Mouse (Mus musculus): ENCODE results near the gene Prdm12. TPM values are rescaled to one million over a fixed set of nuclear protein-coding genes. Genes with fewer than 3 reads are reported as not detected.

The Prdm12 gene
- not detected in 2 replicates for polyA plus RNA-seq (2015; fragmentation: Nextera tagmentation; extraction: Ambion mirVana)

DNA sequence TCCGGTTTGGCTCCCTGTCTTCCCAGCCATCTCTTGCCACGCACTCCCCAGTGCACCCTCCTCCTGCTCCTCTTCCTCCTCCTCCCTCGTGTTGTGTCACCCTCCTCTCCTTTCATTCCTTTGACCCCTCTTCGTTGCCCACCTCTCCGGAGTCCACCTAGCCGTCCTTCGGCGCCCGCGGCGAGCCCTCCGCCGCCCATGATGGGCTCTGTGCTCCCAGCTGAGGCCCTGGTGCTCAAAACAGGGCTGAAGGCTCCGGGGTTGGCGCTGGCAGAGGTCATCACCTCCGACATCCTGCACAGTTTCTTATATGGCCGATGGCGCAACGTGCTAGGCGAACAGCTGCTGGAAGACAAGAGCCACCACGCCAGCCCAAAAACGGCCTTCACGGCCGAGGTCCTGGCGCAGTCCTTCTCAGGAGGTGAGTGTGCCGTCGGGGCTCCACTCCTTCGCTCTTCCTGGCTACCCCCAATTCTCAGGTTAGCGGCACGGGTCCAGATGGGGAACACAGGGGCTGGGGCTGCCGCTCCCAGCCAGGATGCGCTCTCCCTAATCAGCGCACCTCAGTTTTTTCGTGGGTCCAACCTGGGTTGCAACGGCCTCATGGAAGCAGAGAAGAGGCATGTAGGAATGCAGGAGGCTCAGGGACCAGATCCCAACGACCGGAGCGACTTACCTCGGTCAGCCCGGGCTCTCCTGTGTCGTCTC, at the start of gene Prdm12:
TSS of gene Prdm12 (plus strand) at position 137 of the 708 bp plus-strand sequence.
- Histone ChIP-seq H3K27ac (ENCODE audit: low read length) (no peak within 1 kb of the TSS), H3K9ac (replicated peaks; ENCODE audit: low read depth) (no peak within 1 kb of the TSS), H3K36me3 (ENCODE audit: insufficient read depth, low read length) (no peaks in the 10 kb centered on the region), H3K4me3 (ENCODE audit: low read depth, low read length) (peak within 1 kb of the TSS; percentile 10; the same call in 1 of the 2 replicates), H3K9me3 (ENCODE audit: low read length) (no peaks in the 10 kb centered on the region), H3K4me1 (ENCODE audit: insufficient read depth, low read depth, low read length) (peaks cover 2% of the 10 kb centered on the region; the same call in 1 of the 2 replicates), H3K4me2 (replicated peaks; ENCODE audit: low read depth, low read length) (0 out of 2 replicates have a peak within 1 kb of the TSS, but pooled peaks have one; percentile 8), H3K27me3 (replicated peaks; ENCODE audit: insufficient read depth, low read length) (peaks cover 91% of the 10 kb centered on the region)
- no peak for ATAC-seq
- TF ChIP-seq EP300 (IDR thresholded peaks at IDR 0.05) (no peak), CTCF (IDR thresholded peaks at IDR 0.05) (no peak)
- DNase-seq (ENCODE audit: low spot score), result no peak
- 2% methylated on average over 41 of the region's 41 CpGs for WGBS

DNA sequence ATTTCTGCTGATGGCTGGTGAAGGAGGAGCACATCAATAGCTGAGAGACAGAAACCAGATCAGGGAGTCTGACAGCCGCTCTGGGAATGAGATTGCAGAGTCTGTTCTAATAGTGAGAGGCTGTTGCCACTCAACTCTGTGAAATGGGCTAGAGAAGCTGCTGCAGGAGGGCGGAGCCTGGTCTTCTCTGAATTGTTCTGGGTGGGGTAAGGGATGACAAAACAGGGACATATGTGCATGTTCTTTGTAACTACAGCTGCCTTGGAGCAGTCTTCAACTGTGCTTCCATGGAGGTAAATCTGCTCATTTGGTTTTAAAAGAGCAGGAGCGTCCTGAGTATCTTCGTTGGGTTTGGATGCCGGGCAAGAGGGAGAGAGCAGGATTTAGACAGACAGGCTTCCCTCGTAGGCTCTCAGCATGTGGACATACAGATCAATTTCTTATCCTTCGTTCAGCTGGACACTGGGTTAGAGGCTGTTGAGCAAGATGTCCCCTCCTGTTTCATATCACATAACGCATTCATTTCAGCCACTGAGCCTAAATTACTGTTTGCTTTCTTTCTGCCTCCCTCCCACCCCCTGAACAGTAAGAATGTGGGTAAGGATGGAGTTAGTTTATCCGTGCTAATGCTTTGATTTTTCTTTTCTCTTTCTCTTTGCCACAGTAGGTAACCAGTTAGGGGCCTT, 47.9 kb upstream of the Prdm12 start:
- ATAC-seq, result peak; percentile 56
- peak; percentile 60 for DNase-seq (ENCODE audit: low spot score)
- no peak overlapping the region for H3K27ac ChIP-seq (ENCODE audit: low read length)
- no peak overlapping the region for H3K9ac ChIP-seq (replicated peaks; ENCODE audit: low read depth)
- H3K4me3 ChIP-seq (ENCODE audit: low read depth, low read length), result no peak overlapping the region
- TF ChIP-seq EP300 (IDR thresholded peaks at IDR 0.05) (no peak), CTCF (IDR thresholded peaks at IDR 0.05) (no peak)
- H3K4me2 ChIP-seq (replicated peaks; ENCODE audit: low read depth, low read length), result no peak overlapping the region
- no peaks in the 10 kb centered on the region for H3K4me1 ChIP-seq (ENCODE audit: insufficient read depth, low read depth, low read length)
- H3K36me3 ChIP-seq (ENCODE audit: insufficient read depth, low read length), result peaks cover 16% of the 10 kb centered on the region
- no peaks in the 10 kb centered on the region for H3K27me3 ChIP-seq (replicated peaks; ENCODE audit: insufficient read depth, low read length)
- WGBS, result 72% methylated on average over 9 of the region's 9 CpGs
- no peaks in the 10 kb centered on the region for H3K9me3 ChIP-seq (ENCODE audit: low read length)

DNA sequence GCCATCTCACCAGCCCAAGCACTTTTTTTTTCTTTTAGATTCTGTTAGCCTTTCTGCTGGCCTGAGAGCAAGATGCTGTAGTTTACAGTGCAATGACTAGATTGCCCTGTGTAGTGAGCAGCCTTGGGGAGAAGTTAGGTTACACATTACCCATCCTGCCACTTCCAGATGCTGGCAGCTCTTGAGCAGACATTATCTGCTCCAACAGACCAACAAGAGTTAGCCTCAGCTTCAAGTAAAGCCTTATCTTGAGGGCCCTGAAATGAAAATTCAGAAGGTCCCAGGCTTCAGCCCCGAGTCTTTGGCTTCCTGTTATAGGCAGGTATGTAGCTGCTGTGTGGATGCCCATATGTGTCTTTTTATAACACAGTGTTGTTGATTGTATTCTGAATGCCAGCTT, 32.3 kb upstream of the Prdm12 start:
- TF ChIP-seq CTCF (IDR thresholded peaks at IDR 0.05), result no peak
- TF ChIP-seq EP300 (IDR thresholded peaks at IDR 0.05), result no peak
- Histone ChIP-seq H3K4me3 (ENCODE audit: low read depth, low read length) (no peak overlapping the region), H3K36me3 (ENCODE audit: insufficient read depth, low read length) (peaks cover 47% of the 10 kb centered on the region), H3K27me3 (replicated peaks; ENCODE audit: insufficient read depth, low read length) (no peaks in the 10 kb centered on the region), H3K4me2 (replicated peaks; ENCODE audit: low read depth, low read length) (no peak overlapping the region), H3K9ac (replicated peaks; ENCODE audit: low read depth) (no peak overlapping the region), H3K27ac (ENCODE audit: low read length) (no peak overlapping the region), H3K4me1 (ENCODE audit: insufficient read depth, low read depth, low read length) (no peaks in the 10 kb centered on the region), H3K9me3 (ENCODE audit: low read length) (no peaks in the 10 kb centered on the region)
- DNase-seq (ENCODE audit: low spot score), result no peak
- WGBS, result 86% methylated on average over 1 of the region's 1 CpGs
- no peak for ATAC-seq

DNA sequence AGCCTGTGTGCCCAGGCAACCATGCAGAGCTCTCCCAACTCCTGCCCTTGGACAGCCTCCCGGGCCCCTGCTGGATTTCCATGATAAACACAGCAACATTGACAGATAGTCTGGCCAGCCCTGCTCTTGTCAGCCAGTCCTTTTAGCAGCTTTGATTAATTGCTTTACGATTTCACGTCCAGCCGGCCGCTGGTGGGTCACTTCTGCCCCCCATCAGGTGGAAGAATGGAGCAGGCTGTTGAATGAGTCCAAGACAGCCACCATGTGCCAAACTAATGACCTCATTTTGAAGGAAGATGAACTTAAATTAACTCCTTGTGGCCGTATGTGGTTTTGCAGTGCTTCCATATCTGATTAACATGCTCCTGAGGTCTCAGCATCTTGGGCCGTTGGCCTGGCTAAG, 30.0 kb upstream of the Prdm12 start:
- no peak overlapping the region for H3K27ac ChIP-seq (ENCODE audit: low read length)
- H3K9me3 ChIP-seq (ENCODE audit: low read length), result no peaks in the 10 kb centered on the region
- H3K9ac ChIP-seq (replicated peaks; ENCODE audit: low read depth), result no peak overlapping the region
- TF ChIP-seq EP300 (IDR thresholded peaks at IDR 0.05), result no peak
- TF ChIP-seq CTCF (IDR thresholded peaks at IDR 0.05), result no peak
- no peak overlapping the region for H3K4me2 ChIP-seq (replicated peaks; ENCODE audit: low read depth, low read length)
- H3K4me3 ChIP-seq (ENCODE audit: low read depth, low read length), result no peak overlapping the region
- no peaks in the 10 kb centered on the region for H3K4me1 ChIP-seq (ENCODE audit: insufficient read depth, low read depth, low read length)
- H3K27me3 ChIP-seq (replicated peaks; ENCODE audit: insufficient read depth, low read length), result no peaks in the 10 kb centered on the region
- ATAC-seq, result no peak
- WGBS, result 31% methylated on average over 7 of the region's 7 CpGs
- H3K36me3 ChIP-seq (ENCODE audit: insufficient read depth, low read length), result peaks cover 48% of the 10 kb centered on the region
- DNase-seq (ENCODE audit: low spot score), result no peak

DNA sequence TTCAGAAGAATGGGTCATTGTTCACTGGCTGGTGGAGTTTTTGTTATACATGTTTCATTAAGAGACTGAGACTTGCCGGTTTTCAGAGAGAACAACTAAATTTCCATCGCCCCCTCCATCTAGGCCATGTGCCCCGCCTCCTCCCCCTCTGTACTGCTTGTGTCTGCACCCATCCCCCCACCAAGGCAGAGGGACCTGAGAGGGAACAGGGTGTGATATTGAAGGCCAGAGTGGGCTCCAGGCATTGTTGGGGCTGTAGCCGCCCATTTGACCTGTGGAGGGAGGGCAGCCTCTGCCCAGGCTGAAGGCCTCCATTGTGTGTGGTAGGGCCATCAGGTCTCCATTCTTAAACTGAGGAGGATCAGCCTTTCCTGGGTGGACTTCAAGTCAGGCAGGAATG, 28.9 kb upstream of the Prdm12 start:
- H3K4me2 ChIP-seq (replicated peaks; ENCODE audit: low read depth, low read length), result no peak overlapping the region
- peaks cover 46% of the 10 kb centered on the region for H3K36me3 ChIP-seq (ENCODE audit: insufficient read depth, low read length)
- H3K4me3 ChIP-seq (ENCODE audit: low read depth, low read length), result no peak overlapping the region
- no peaks in the 10 kb centered on the region for H3K9me3 ChIP-seq (ENCODE audit: low read length)
- DNase-seq (ENCODE audit: low spot score) (no peak), ATAC-seq (no peak)
- no peaks in the 10 kb centered on the region for H3K27me3 ChIP-seq (replicated peaks; ENCODE audit: insufficient read depth, low read length)
- 85% methylated on average over 4 of the region's 4 CpGs for WGBS
- TF ChIP-seq CTCF (IDR thresholded peaks at IDR 0.05), result no peak
- no peak for TF ChIP-seq EP300 (IDR thresholded peaks at IDR 0.05)
- H3K9ac ChIP-seq (replicated peaks; ENCODE audit: low read depth), result no peak overlapping the region
- no peaks in the 10 kb centered on the region for H3K4me1 ChIP-seq (ENCODE audit: insufficient read depth, low read depth, low read length)
- no peak overlapping the region for H3K27ac ChIP-seq (ENCODE audit: low read length)

DNA sequence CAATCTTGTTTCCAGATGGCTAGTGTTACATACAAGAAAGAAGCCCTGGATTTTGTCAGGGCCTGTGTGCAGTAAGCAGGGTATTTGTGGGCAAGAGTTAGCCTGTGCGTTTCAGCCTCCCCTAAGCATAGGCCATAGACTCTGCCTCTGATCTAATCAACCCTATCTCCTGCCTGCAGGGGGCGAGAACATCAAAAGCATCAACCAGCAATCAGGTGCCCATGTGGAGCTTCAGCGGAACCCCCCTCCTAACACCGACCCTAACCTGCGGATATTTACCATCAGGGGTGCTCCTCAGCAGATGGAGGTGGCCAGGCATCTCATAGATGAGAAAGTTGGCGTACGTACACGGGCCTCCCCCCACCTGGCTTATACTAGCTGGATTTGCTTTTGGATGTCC, 28.4 kb upstream of the Prdm12 start:
- ATAC-seq, result no peak
- H3K9ac ChIP-seq (replicated peaks; ENCODE audit: low read depth), result no peak overlapping the region

More for the DNA sequence above, 28.4 kb upstream of the Prdm12 start:
- DNase-seq (ENCODE audit: low spot score), result no peak
- Histone ChIP-seq H3K27ac (ENCODE audit: low read length) (no peak overlapping the region), H3K9me3 (ENCODE audit: low read length) (no peaks in the 10 kb centered on the region), H3K27me3 (replicated peaks; ENCODE audit: insufficient read depth, low read length) (no peaks in the 10 kb centered on the region), H3K4me3 (ENCODE audit: low read depth, low read length) (no peak overlapping the region), H3K36me3 (ENCODE audit: insufficient read depth, low read length) (peaks cover 47% of the 10 kb centered on the region), H3K4me1 (ENCODE audit: insufficient read depth, low read depth, low read length) (no peaks in the 10 kb centered on the region), H3K4me2 (replicated peaks; ENCODE audit: low read depth, low read length) (no peak overlapping the region)
- 88% methylated on average over 8 of the region's 8 CpGs for WGBS
- TF ChIP-seq EP300 (IDR thresholded peaks at IDR 0.05) (no peak), CTCF (IDR thresholded peaks at IDR 0.05) (no peak; the same call in 1 of the 2 replicates)

All from lung, postnatal 0 days (tissue).